Mouse (Mus musculus) right cerebral cortex, postnatal 25 days (tissue): Measurements from ENCODE around the gene Baz2b.

Source experiments
- DNase-seq: peaks from one replicate; pipeline ENCODE4 v3.0.0; 2022

The Baz2b gene

DNA sequence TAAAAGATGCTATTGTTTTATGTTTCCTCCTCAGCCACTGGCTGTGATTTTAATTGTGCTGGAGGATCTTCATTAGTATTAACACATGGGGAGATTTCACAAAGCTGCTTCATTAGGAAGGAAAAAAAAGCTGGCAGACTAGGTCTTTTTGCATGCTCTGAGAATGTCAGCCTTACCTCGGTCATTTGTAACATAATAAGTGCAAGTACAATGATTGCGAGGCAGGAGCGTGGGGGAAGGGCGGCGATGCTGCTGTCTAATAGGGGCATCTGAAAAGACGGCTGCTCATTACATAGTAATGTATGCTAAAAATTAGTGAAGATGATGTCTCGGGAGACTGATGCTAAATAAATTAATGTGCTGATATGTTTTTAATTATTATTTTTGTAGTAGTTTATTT is 82.8 kb downstream of the Baz2b start:
- no peak for DNase-seq

- DNase-seq: no peak
These were observed 83.3 kb downstream of the Baz2b start for GRCm38 (mm10) chr2:60126292-60126691.

DNA sequence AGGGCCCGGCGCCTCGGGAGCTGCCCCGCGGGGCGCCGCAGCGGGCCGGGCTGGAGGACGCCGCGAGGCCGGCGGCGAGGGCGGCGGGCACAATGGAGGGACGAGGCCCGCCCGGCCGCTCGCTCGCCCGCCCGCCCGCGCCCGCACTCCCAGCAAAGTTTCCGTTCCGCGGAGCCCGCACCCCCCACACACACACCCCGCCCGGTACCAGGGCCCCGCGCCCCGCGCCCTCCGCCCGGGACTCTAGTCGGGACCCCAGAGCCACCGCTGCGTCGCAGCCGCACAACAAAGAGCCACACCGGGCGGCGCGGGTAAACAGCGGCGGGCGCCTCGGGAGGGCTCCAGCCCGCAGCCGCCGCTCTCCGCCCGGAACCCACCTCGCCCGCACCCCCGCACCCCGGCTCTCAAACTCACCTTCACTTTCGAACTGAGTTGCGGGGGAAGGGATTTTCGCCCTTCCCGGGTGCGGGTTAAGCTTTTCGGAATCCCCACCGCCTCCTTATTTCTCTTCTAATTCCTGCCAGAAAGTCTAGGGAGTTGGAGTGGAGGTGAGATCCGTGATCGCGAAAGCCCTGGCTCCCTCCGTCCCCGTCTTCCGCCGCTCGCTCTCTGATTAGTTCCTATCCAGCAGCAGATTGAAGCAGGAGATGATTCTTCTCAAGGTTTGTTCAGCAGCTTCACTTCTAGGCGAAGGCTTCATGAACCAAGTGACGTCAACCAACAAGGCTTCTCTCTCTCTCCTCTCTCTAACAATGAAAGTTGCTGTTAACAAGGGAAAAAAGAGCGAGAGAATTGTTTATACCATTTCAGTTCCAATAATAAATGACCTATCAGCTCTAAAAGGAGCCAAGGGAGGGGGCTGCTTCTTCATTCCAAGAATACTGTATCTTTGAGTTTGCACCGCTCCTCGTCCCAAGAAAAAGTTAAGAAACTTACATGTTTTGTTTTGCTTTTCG is 84.3 kb downstream of the Baz2b start:
- peak; percentile 64 for DNase-seq

- DNase-seq: peak; percentile 54
These were observed 85.0 kb downstream of the Baz2b start for GRCm38 (mm10) chr2:60124648-60125048.

- no peak for DNase-seq
These were observed 85.6 kb downstream of the Baz2b start for GRCm38 (mm10) chr2:60123911-60124647.

DNA sequence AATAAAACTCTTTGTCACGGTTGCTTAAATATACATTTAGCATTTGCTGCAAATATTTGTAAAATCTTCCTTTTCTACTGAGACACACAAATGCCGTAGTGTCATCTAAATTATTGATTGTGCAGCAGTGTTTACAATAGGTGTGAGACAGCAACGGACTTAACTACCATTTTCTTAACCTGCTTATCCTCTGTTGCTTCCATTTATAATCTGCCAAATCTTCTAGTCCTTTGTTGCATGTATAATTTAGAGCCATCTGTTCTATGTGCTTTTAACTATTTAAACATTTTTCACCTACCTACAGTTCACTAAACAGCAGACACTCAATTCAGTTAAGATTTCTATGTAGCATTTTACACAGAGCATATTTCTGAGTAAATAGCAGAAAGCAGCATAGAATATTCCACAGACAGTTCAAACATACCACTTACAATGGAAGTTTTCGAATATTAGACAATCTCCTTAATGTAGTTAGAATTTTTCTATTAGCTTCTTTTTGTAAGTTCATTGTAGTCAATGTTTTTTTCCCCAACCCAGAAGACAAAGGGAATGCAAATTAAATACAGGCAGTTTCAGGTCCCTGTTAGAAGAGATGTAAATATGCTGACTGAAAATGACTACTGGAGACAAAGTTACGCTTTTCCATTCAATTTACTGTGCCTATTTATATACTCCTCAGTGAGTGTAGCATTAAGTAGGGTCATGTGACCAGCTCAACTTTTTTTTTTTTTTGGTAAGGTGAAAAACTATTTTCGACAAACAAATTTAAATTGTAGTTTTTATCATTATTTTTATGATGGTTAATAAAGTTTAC is 86.4 kb downstream of the Baz2b start:
- no peak for DNase-seq

DNA sequence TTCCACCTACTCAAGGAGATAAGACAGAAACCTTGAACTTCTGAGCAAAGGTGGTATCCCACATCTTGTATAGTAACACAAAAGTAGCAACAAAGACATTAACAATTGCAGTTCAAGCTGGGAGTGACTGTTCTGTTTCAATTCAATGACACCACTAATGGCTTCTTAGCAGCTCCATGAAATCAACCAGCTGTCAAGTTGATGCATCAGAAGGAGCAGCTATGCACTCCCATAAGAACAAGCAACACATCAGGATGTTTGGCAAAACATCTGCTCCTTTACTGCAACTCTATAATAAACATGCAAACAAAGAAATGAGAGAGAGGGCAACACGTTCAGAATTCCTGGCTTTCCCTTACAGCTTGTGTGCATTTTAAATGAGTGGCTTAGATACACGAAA is 87.5 kb downstream of the Baz2b start:
- DNase-seq: no peak

GRCm38 (mm10) chr2:60120681-60121080 is 89.0 kb downstream of the Baz2b start:
- no peak for DNase-seq

GRCm38 (mm10) chr2:60118684-60119558 is 90.7 kb downstream of the Baz2b start:
- no peak for DNase-seq

GRCm38 (mm10) chr2:60117867-60118266 is 91.8 kb downstream of the Baz2b start:
- DNase-seq: no peak

DNA sequence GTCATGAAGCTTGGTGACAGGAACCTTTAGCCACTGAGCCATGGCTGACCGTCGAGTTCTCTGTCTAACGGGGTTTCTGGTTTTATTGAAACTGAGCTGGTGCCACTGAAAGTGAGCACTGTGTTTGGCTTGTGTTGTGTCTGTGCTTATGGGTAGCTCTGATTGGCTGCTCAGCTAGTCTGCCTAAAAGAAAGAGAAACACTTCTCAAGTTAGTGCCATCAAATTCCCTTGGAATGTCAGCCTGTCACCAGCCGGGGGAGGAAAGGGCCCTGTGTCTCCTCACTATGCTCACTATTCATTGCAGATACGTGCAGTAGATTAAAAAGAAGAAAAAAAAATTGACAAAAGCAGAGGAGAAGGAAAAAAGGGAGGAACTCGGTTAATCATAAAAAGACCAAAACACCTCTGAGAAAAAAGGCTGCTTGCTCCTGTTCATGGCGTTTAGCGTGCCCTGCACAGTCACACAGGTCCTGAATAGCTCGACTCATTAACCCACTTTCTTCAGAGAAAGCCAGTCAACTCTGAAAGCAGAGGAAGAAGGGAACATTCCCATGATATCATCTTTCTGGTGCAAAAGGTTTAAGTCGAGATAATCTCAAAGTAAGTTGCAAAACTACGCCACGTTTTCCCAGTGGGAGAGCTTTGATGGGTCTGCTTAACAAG is 93.6 kb downstream of the Baz2b start:
- no peak for DNase-seq

GRCm38 (mm10) chr2:60114901-60115300 is 94.7 kb downstream of the Baz2b start:
- no peak for DNase-seq

- no peak for DNase-seq
These were observed 95.7 kb downstream of the Baz2b start for GRCm38 (mm10) chr2:60113661-60114560.

GRCm38 (mm10) chr2:60112116-60112515 is 97.5 kb downstream of the Baz2b start:
- peak; percentile 42 for DNase-seq

DNA sequence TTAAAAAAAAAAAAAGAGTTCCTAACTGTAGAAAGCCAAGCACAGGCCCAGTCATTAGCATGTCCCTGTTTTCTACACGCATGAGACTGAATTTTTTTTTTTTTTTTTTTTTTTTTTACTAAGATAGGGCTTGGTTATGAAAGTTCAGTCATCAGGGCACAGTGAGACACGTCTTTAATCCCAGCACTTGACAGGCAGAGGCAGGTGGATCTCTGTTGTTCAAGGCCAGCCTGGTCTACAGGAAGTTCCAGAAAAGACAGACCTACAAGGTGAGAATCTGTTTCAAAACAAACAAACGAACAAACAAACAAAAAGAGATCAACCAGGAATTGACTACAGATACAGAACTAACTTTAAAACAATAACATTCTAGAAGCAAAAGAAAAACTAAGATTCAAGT is 100.6 kb downstream of the Baz2b start:
- no peak for DNase-seq

GRCm38 (mm10) chr2:60096625-60097024 is 113.0 kb downstream of the Baz2b start:
- no peak for DNase-seq

- no peak for DNase-seq
These were observed 119.4 kb downstream of the Baz2b start for GRCm38 (mm10) chr2:60090280-60090679.

DNA sequence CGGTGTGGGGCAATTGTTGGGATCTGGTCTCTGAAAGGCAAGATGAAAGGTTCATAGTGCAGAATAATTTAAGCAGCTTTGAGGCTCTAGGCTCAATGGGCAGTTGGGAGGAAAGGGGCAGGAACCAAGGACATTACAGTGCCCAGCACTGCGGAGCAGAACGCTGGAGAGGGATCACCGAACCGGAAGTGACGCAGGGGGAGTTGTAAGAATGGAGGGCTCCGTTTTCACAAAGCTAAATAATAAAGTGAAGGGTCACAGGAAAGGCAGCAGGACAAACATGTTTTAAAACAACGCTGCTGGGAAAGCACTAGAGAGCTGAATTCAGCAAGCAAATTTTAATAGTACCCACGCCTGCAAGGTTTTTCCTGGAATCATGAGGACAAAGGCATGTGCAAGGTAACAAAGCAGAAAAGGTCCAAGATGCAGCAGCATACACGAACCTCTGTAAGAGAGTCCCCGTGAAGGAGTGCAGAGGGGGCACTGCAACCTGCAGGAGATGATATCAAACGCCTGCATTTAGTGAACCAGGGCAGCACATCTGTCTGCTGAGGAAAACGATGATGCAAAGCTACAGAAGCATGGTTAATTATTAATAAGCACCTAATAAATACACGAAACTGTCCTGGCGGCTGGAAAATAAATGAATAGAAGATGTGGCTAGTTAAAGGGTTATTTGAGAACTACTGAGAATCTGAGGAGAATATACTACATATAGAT is 120.0 kb downstream of the Baz2b start:
- DNase-seq: no peak

DNA sequence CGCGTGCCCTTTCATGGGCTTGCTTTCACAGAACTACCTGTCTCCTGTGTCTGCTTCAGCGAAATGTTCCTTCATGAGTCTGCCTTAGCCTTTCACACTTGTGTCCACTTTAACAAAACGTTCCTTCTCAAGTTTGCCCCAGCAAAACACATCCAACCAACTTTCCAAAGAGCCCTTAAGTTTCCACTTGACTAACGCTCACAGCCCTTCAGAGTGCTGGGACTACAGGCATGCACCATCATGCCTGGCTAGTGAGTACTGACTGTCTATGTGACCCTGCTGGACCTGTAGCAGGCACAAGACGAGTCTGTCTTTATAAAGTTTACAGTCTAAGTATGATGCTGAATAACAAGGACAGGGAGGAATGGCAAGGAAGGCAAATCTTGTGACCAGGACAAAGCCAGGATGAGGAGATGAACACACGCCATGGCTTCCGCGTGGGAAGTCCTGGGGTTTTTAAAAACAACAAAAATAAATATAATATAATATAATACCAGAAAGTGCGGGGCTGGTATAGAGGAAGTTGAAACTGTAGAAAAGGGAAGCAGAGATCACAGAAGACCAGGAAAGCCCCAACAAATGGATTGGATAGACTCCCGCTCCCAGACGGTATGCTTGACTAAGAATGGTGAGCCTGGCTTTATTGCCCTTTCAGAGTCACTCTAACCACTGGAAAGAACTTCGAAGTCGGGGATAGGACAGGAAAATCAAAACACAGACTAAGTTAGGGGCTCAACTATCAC is 120.7 kb downstream of the Baz2b start:
- no peak for DNase-seq
